Mouse (Mus musculus) hindbrain, embryonic 15.5 days (tissue): ENCODE measurements around the gene Tmem52b. TPM values are rescaled to one million over a fixed set of nuclear protein-coding genes. Genes with fewer than 3 reads are reported as not detected.

Experiments used
- ATAC-seq: fragments of 200-750 bp; cut with Nextera tagmentation; 2 replicates; pipeline ENCODE4 v1.8.0; 2017; ENCODE audit warnings: low read depth, moderate number of reproducible peaks, moderate TSS enrichment; ENCODE audit not compliant: low FRiP score
- H3K27ac ChIP-seq: fragments of 300-500 bp; sonication (generic); replicated peaks from 2 replicates; pipeline ENCODE4 v1.5.1; 2015; ENCODE audit warnings: mild to moderate bottlenecking, inconsistent platforms
- H3K27me3 ChIP-seq: fragments of 300-500 bp; sonication (generic); 2 replicates; pipeline ENCODE4 v1.6.1; 2015; ENCODE audit warnings: control low read depth, inconsistent platforms
- H3K36me3 ChIP-seq: fragments of 300-500 bp; sonication (generic); 2 replicates; pipeline ENCODE4 v1.6.1; 2015; ENCODE audit warnings: control low read depth, inconsistent platforms
- H3K4me1 ChIP-seq: fragments of 300-500 bp; sonication (generic); replicated peaks from 2 replicates; pipeline ENCODE4 v1.6.1; 2015; ENCODE audit warnings: control low read depth, inconsistent platforms
- H3K4me2 ChIP-seq: fragments of 300-500 bp; sonication (generic); 2 replicates; pipeline ENCODE4 v1.6.1; 2015; ENCODE audit warnings: moderate library complexity, mild to moderate bottlenecking, inconsistent platforms
- H3K4me3 ChIP-seq: fragments of 300-500 bp; sonication (generic); 2 replicates; pipeline ENCODE4 v1.5.1; 2015; ENCODE audit warnings: mild to moderate bottlenecking, inconsistent platforms
- H3K9ac ChIP-seq: fragments of 300-500 bp; sonication (generic); 2 replicates; pipeline ENCODE4 v1.6.1; 2015; ENCODE audit warnings: inconsistent platforms
- H3K9me3 ChIP-seq: fragments of 300-500 bp; sonication (generic); 2 replicates; pipeline ENCODE4 v1.6.1; 2016; ENCODE audit warnings: control low read depth, inconsistent platforms
- WGBS: fragments of 180-500 bp; shearing (Covaris S2); methylation state at CpG from one replicate; pipeline ENCODE4 v1.1.7; 2015; 5-methylcytosine and 5-hydroxymethylcytosine counted together
- polyA plus RNA-seq: library from polyadenylated mRNA; unstranded; fragments of >200 nt; fragmentation: Nextera tagmentation; extraction: Ambion mirVana; gene quantifications from 2 replicates; pipeline ENCODE4 v1.2.1, GENCODE M21; 2015

Tmem52b gene
- polyA plus RNA-seq, 1 experiment from 2014 or later = not detected

- H3K4me3 ChIP-seq = no peak overlapping the region
- peak; percentile 20; the same call in 1 of the 2 replicates for ATAC-seq
- 61% methylated on average over 4 of the region's 4 CpGs for WGBS
- no peaks in the 10 kb centered on the region for H3K27me3 ChIP-seq
- 0 out of 2 replicates have a peak, but pooled peaks cover 3% of the 10 kb centered on the region for H3K4me1 ChIP-seq
- no peaks in the 10 kb centered on the region for H3K9me3 ChIP-seq
- H3K9ac ChIP-seq = no peak overlapping the region
- H3K36me3 ChIP-seq = no peaks in the 10 kb centered on the region
- H3K4me2 ChIP-seq = peak overlapping the region; percentile 32; the same call in 1 of the 2 replicates
- no peak overlapping the region for H3K27ac ChIP-seq
These were observed 47.3 kb downstream of the Tmem52b start for GRCm38 (mm10) chr6:129559641-129560027.

- Histone ChIP-seq H3K4me1 (no peaks in the 10 kb centered on the region), H3K27ac (no peak overlapping the region), H3K9me3 (no peaks in the 10 kb centered on the region), H3K4me2 (no peak overlapping the region), H3K27me3 (no peaks in the 10 kb centered on the region), H3K9ac (no peak overlapping the region), H3K4me3 (no peak overlapping the region), H3K36me3 (no peaks in the 10 kb centered on the region)
- no peak for ATAC-seq
- WGBS = 87% methylated on average over 2 of the region's 2 CpGs
These were observed 52.9 kb downstream of the Tmem52b start for GRCm38 (mm10) chr6:129565257-129565656.

Other genes with a start within 250 kb of the Tmem52b start
- not detected in 2 replicates for gene Cd69, start 237.1 kb upstream of the Tmem52b start, polyA plus RNA-seq
- gene 4922502D21Rik, start 180.8 kb upstream of the Tmem52b start, polyA plus RNA-seq = not detected in 2 replicates
- gene Clec12a, start 169.9 kb upstream of the Tmem52b start, polyA plus RNA-seq = 0.32 and 0.46 TPM in 2 replicates
- gene Clec12b, start 126.7 kb upstream of the Tmem52b start, polyA plus RNA-seq = 0.26 and 0.71 TPM in 2 replicates
- gene Clec1b, start 115.3 kb upstream of the Tmem52b start, polyA plus RNA-seq = 1.0 and 1.2 TPM in 2 replicates
- gene Clec9a, start 103.7 kb upstream of the Tmem52b start, polyA plus RNA-seq = 0.13 and 0.16 TPM in 2 replicates
- gene Clec1a, start 60.6 kb upstream of the Tmem52b start, polyA plus RNA-seq = 1.9 and 2.2 TPM in 2 replicates
- gene Olr1, start 5.4 kb upstream of the Tmem52b start, polyA plus RNA-seq = not detected in 2 replicates
- gene Gabarapl1, start 20.6 kb downstream of the Tmem52b start, polyA plus RNA-seq = 209 and 213 TPM in 2 replicates
- 0.16 TPM in 1 of 2 replicates, not detected in the other for gene Klre1, start 65.3 kb downstream of the Tmem52b start, polyA plus RNA-seq
- gene Klrd1, start 79.2 kb downstream of the Tmem52b start, polyA plus RNA-seq = not detected in 2 replicates
- 0.30 and 0.42 TPM in 2 replicates for gene Klrk1, start 111.3 kb downstream of the Tmem52b start, polyA plus RNA-seq
- gene Klrc3, start 130.8 kb downstream of the Tmem52b start, polyA plus RNA-seq = not detected in 2 replicates
- not detected in 2 replicates for gene Klrc2, start 148.1 kb downstream of the Tmem52b start, polyA plus RNA-seq
- gene Klrc1, start 166.4 kb downstream of the Tmem52b start, polyA plus RNA-seq = not detected in 2 replicates
- gene Klri1, start 204.6 kb downstream of the Tmem52b start, polyA plus RNA-seq = 0.20 and 0.31 TPM in 2 replicates
- gene Klri2, start 227.9 kb downstream of the Tmem52b start, polyA plus RNA-seq = not detected in 2 replicates